Mouse (Mus musculus) intestine, embryonic 15.5 days (tissue): Measurements from ENCODE around the gene Muc20. TPM values are rescaled to one million over a fixed set of nuclear protein-coding genes. Genes with fewer than 3 reads are reported as not detected.
A peak's percentile ranks its signal among the peaks of the same experiment; 100 is the strongest.

Experiments used
- ATAC-seq: fragments of 200-750 bp; cut with Nextera tagmentation; 2 replicates; pipeline ENCODE4 v1.8.0; 2017; ENCODE audit warnings: moderate TSS enrichment, moderate library complexity
- H3K27ac ChIP-seq: fragments of 300-500 bp; sonication (generic); 2 replicates; pipeline ENCODE4 v1.5.1; 2015; ENCODE audit warnings: mild to moderate bottlenecking, inconsistent platforms
- H3K27me3 ChIP-seq: fragments of 300-500 bp; sonication (generic); replicated peaks from 2 replicates; pipeline ENCODE4 v1.6.1; 2015; ENCODE audit warnings: inconsistent platforms
- H3K36me3 ChIP-seq: fragments of 300-500 bp; sonication (generic); 2 replicates; pipeline ENCODE4 v1.6.1; 2015; ENCODE audit warnings: inconsistent platforms
- H3K4me1 ChIP-seq: fragments of 300-500 bp; sonication (generic); replicated peaks from 2 replicates; pipeline ENCODE4 v1.6.1; 2015; ENCODE audit warnings: inconsistent platforms
- H3K4me2 ChIP-seq: fragments of 300-500 bp; sonication (generic); replicated peaks from 2 replicates; pipeline ENCODE4 v1.6.1; 2015; ENCODE audit warnings: mild to moderate bottlenecking, inconsistent platforms
- H3K4me3 ChIP-seq: fragments of 300-500 bp; sonication (generic); replicated peaks from 2 replicates; pipeline ENCODE4 v1.5.1; 2015; ENCODE audit warnings: inconsistent platforms
- H3K9ac ChIP-seq: fragments of 300-500 bp; sonication (generic); 2 replicates; pipeline ENCODE4 v1.6.1; 2015; ENCODE audit warnings: inconsistent platforms
- H3K9me3 ChIP-seq: fragments of 300-500 bp; sonication (generic); 2 replicates; pipeline ENCODE4 v1.6.1; 2016; ENCODE audit warnings: inconsistent platforms
- WGBS: fragments of 180-500 bp; shearing (Covaris S2); methylation state at CpG from one replicate; pipeline ENCODE4 v1.1.7; 2015; 5-methylcytosine and 5-hydroxymethylcytosine counted together
- polyA plus RNA-seq: library from polyadenylated mRNA; unstranded; fragments of >200 nt; fragmentation: Nextera tagmentation; extraction: Ambion mirVana; gene quantifications from 2 replicates; pipeline ENCODE4 v1.2.1, GENCODE M21; 2015

Muc20 gene
- polyA plus RNA-seq, 1 experiment from 2014 or later, result not detected

GRCm38 (mm10) chr16:32740003-32740663 lies 57.1 kb downstream of the Muc20 start:
- peaks cover 21% of the 10 kb centered on the region for H3K4me1 ChIP-seq
- H3K27ac ChIP-seq, result peak overlapping the region; percentile 75
- H3K36me3 ChIP-seq, result no peaks in the 10 kb centered on the region
- H3K9me3 ChIP-seq, result no peaks in the 10 kb centered on the region
- ATAC-seq, result peak; percentile 79
- no peaks in the 10 kb centered on the region for H3K27me3 ChIP-seq
- H3K4me2 ChIP-seq, result 0 out of 2 replicates have a peak overlapping the region, but pooled peaks have one; percentile 27
- no peak overlapping the region for H3K4me3 ChIP-seq
- WGBS, result 56% methylated on average over 8 of the region's 8 CpGs
- H3K9ac ChIP-seq, result no peak overlapping the region

GRCm38 (mm10) chr16:32736022-32736421 lies 61.2 kb downstream of the Muc20 start:
- H3K4me3 ChIP-seq, result no peak overlapping the region
- peak overlapping the region; percentile 17; the same call in 1 of the 2 replicates for H3K27ac ChIP-seq
- H3K27me3 ChIP-seq, result no peaks in the 10 kb centered on the region

GRCm38 (mm10) chr16:32735586-32735985 lies 61.6 kb downstream of the Muc20 start, which contains the start of gene Muc4:
Muc4 (plus strand) TSS chr16:32735886.
- Histone ChIP-seq H3K9me3 (no peaks in the 10 kb centered on the region), H3K27me3 (no peaks in the 10 kb centered on the region), H3K4me1 (peaks cover 13% of the 10 kb centered on the region), H3K9ac (no peak within 1 kb of the TSS), H3K36me3 (no peaks in the 10 kb centered on the region), H3K4me3 (no peak within 1 kb of the TSS), H3K27ac (peak within 1 kb of the TSS; percentile 17; the same call in 1 of the 2 replicates), H3K4me2 (peak within 1 kb of the TSS; percentile 34; the same call in 1 of the 2 replicates)
- 86% methylated on average over 2 of the region's 2 CpGs for WGBS
- ATAC-seq, result no peak

More at GRCm38 (mm10) chr16:32736022-32736421, 61.2 kb downstream of the Muc20 start:
- Histone ChIP-seq H3K4me1 (peaks cover 15% of the 10 kb centered on the region), H3K9ac (no peak overlapping the region), H3K36me3 (no peaks in the 10 kb centered on the region), H3K9me3 (no peaks in the 10 kb centered on the region), H3K4me2 (peak overlapping the region; percentile 34; the same call in 1 of the 2 replicates)
- WGBS, result 44% methylated on average over 3 of the region's 3 CpGs
- ATAC-seq, result peak; percentile 56

GRCm38 (mm10) chr16:32733213-32733612 lies 64.0 kb downstream of the Muc20 start:
- WGBS, result 90% methylated on average over 3 of the region's 3 CpGs
- Histone ChIP-seq H3K9me3 (no peaks in the 10 kb centered on the region), H3K27ac (no peak overlapping the region), H3K4me2 (no peak overlapping the region), H3K36me3 (no peaks in the 10 kb centered on the region), H3K4me3 (no peak overlapping the region), H3K27me3 (no peaks in the 10 kb centered on the region), H3K9ac (no peak overlapping the region), H3K4me1 (peaks cover 6% of the 10 kb centered on the region; the same call in 1 of the 2 replicates)
- no peak for ATAC-seq

GRCm38 (mm10) chr16:32728730-32729129 lies 68.5 kb downstream of the Muc20 start:
- Histone ChIP-seq H3K4me1 (peaks cover 7% of the 10 kb centered on the region; the same call in 1 of the 2 replicates), H3K36me3 (no peaks in the 10 kb centered on the region), H3K4me3 (no peak overlapping the region), H3K27ac (peak overlapping the region; percentile 54; the same call in 1 of the 2 replicates), H3K27me3 (no peaks in the 10 kb centered on the region), H3K9me3 (no peaks in the 10 kb centered on the region), H3K4me2 (0 out of 2 replicates have a peak overlapping the region, but pooled peaks have one; percentile 7), H3K9ac (no peak overlapping the region)
- WGBS, result 45% methylated on average over 1 of the region's 1 CpGs
- peak; percentile 83 for ATAC-seq

GRCm38 (mm10) chr16:32728240-32728639 lies 69.0 kb downstream of the Muc20 start:
- Histone ChIP-seq H3K27me3 (no peaks in the 10 kb centered on the region), H3K9ac (no peak overlapping the region), H3K4me1 (peaks cover 7% of the 10 kb centered on the region; the same call in 1 of the 2 replicates), H3K4me2 (no peak overlapping the region), H3K27ac (peak overlapping the region; percentile 6; the same call in 1 of the 2 replicates), H3K36me3 (no peaks in the 10 kb centered on the region), H3K9me3 (no peaks in the 10 kb centered on the region), H3K4me3 (no peak overlapping the region)
- ATAC-seq, result peak; percentile 59

Other genes starting within 250 kb of the Muc20 start
- gene Tfrc, start 188.5 kb downstream of the Muc20 start, polyA plus RNA-seq, result 88.1 and 103 TPM in 2 replicates
- gene Tnk2, start 153.6 kb downstream of the Muc20 start, polyA plus RNA-seq, result 9.2 and 10.1 TPM in 2 replicates
- 1.7 and 2.5 TPM in 2 replicates for gene Muc4, start 61.5 kb downstream of the Muc20 start, polyA plus RNA-seq
- gene Smbd1, start 13.0 kb upstream of the Muc20 start, polyA plus RNA-seq, result 0.61 and 1.0 TPM in 2 replicates
- gene Fyttd1, start 80.1 kb upstream of the Muc20 start, polyA plus RNA-seq, result 72.6 and 97.7 TPM in 2 replicates
- gene Rubcn, start 80.3 kb upstream of the Muc20 start, polyA plus RNA-seq, result 14.1 and 14.3 TPM in 2 replicates
- gene Lrch3, start 116.7 kb upstream of the Muc20 start, polyA plus RNA-seq, result 14.6 and 15.3 TPM in 2 replicates